Mouse (Mus musculus) kidney, adult 18-20 months (tissue): Measurements from ENCODE around the gene Msi2.
A peak's percentile ranks its signal among the peaks of the same experiment; 100 is the strongest.

ENCODE experiments used
- DNase-seq: peaks from one replicate; pipeline ENCODE4 v3.0.0; 2021

Msi2 gene

DNA sequence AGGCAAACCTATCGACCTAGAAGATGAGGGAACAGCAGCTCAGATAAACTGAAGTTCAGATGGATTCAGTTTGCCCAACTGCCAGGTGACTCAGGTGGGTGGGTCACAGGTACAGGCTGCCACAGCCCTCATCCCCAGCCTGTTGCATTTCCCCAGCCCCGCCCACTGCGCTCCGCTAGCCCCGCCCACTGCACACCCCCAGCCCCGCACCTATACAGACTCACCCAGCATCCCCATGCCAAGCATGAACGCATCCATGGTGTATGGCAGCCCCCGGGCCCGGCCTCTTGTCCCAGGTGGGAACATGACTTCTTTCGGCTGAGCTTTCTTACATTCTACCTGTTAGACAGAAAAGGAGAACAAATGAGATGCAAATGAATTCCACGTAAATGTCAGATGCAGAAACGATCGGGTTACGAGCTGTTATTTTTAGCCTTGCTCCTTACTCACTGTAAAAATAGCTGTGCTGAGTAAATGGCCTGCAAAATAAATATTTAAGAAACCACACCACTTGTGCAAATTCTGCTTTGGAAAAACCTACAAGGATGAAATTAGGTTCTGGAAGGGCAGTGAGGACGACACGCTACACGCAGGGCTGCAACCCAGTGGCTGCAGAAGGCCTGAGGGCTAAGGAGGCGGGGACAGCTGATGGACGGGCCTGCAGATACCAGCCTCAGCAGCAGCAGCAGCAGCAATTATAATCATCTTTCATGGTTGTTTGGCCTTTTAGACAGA is 323.8 kb downstream of the Msi2 start:
- peak; percentile 11 for DNase-seq

GRCm38 (mm10) chr11:88392715-88393114 is 325.6 kb downstream of the Msi2 start:
- no peak for DNase-seq

DNA sequence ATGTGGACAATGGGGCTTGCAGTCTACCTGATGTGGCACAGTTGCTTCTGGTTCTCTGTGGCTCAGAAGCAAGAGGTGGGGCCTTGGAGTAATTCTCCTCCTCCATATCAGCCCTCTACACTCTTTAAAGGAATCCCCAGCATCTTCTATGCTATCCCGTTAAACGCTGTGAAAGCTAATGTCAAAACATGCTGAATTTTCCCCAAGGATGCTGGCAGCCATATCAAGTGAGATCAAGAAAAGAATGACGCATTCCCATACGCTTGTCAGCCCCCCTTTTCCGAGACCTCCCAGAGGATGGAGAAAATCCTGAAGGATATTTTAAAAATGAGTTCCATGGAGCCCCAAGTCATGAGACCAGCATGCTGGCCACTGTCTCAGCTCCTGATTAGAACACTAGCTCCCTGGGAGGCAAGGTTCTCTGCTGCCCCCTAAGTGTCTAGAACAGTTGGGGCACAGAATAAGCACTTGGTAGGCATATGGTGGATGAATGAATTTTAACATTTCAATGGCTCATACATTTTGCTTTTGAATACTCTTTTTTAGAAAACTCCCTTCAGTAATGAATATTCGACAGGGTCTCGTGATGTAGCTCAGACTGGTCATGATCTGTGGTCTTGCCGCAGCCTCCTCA is 327.0 kb downstream of the Msi2 start:
- no peak for DNase-seq

DNA sequence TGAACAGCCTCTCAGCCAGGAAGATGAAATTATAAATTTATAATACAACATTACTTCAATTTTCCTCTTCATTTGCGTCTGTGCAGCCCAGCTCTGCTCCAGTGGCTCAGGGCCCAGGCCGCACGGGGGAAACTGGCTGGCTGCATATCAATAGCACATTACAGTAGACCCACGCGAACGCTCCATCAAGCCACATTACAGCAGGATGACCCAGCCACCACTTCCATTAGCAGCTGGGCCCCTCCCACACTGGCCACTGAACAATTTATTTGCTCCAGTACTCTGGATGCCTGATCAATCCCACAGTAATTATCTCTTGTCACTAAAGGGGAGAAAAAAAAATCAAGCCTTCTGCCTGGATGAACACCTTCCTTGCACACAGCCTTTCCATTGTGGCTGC is 328.8 kb downstream of the Msi2 start:
- no peak for DNase-seq

DNA sequence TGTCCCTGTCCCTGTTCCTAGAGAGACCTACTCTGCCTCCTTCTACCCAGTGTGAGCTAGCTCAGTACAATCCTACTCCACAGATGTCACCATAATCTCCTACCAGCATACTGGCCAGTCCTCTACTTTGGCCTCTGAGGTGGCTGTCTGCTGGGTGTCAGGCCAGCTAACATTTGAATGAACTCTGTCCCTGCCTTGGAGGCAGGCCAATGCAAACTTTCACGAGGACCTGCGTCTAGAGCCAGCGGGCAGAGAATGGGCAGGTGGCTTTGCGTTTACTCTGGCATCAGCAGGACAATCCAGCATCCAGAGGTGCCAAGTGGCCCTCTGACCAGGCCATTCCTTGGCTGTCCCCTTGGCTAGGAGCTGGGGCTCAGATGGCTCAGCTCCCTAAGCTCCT is 331.4 kb downstream of the Msi2 start:
- DNase-seq = peak; percentile 70

DNA sequence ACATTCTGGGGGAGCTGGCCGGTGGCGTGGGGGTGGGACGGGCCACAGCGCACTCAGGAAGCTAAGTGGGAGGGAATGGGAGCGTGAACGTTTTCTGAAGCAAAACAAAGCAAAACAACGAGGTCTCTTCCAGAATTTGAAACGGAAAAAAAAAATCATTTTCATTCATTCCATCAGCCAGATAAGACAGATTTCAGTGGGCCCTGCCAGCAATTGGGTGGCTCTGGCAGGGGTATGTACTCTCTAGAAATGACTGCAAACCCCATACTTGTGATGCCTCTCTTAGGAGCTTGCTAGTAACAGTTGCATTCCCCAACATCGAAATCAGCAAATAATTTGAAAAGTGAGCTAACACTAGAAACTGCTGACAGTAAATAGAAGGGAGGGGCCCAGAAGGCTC is 335.9 kb downstream of the Msi2 start:
- no peak for DNase-seq

GRCm38 (mm10) chr11:88381145-88381909 is 337.0 kb downstream of the Msi2 start:
- DNase-seq = no peak

DNA sequence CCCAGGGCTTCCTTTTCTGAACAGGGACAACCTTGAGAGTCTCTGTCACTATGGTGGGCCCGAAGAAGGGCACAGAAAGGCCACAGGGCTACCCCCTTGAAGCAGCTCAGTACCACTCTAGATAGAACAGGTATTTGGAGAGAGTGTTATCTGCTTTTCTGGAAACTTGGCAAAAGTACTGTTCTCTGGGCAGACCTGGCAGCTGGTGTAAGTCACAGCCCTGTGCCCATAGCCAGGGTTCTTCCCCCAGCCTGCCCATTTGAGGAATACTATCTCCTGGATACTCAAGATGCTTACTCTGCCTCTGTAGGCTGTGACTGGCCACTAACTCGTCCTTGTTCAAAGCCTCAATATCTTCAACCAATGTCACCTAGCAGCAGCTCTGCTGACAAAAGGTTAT is 338.7 kb downstream of the Msi2 start:
- no peak for DNase-seq

- DNase-seq = no peak
These were observed 339.5 kb downstream of the Msi2 start for GRCm38 (mm10) chr11:88378686-88379339.

DNA sequence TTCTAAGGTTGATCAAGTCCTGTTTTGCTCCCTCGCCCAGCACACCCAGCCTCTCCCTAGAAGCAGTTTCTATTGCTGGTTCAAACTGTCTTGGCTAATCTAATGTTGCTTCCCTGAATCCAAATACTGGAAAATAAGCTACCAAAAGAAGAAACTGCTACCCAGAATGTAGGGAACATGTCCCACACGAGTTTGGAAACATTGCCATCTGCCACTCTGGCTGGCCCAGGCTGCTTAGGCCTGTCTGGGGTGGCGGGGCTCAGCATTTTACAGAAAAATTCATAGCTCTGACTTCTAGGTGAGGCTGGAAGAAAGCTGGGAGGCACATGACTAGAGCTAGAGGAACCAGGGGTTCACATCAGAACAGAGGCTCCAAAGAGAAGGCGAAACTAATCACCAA is 345.7 kb downstream of the Msi2 start:
- no peak for DNase-seq

DNA sequence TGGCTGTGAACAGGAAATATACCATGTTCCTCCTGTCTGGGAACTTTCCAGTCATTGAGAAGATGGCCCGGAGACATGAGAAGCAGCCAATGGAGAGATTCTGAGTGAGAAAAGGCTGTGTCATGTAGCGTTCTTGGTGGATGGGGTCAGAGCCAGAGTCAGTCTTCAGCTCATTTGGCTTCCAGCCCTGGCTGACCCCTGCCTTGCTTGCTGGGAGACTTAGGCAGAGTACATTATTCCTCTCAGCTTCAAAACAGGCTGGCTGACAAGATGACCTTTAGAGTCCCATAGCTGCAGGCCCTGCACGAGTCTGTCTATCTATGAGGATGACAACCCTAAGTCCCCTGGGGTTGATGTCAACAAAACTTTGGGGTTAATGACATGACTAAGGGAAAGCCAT is 348.4 kb downstream of the Msi2 start:
- no peak for DNase-seq

- no peak for DNase-seq
These were observed 350.8 kb downstream of the Msi2 start for GRCm38 (mm10) chr11:88367501-88367900.

DNA sequence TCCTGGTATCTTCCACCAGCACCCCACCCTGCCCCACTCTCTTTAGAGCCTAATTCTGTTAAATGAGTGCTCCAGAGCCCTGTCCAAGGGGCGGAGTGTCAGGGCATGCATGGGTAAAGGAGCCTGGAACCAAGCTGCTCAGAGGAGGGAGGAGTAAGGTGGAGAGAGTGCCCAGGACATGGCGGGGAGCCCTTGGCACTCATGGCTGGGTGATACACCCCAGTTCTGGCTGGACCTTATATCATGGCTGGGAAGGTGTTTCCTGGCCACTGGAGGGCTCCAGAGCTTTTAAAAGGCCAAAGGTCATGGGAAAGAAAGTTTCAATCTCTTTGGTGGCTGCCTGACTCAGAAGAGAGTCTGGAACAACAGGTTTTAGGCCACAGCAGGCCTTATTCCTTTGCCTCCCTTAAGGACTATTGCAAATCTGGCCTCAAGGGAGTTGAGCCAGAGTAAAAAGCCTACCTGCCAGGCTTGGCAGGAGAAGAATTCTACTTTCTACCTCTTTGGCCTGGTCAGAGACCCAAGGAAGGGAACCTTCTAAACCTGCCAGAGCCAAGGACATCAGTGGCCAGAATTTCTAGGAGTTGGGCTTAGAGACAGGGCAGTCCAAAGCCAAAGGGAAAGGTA is 352.3 kb downstream of the Msi2 start:
- no peak for DNase-seq

DNA sequence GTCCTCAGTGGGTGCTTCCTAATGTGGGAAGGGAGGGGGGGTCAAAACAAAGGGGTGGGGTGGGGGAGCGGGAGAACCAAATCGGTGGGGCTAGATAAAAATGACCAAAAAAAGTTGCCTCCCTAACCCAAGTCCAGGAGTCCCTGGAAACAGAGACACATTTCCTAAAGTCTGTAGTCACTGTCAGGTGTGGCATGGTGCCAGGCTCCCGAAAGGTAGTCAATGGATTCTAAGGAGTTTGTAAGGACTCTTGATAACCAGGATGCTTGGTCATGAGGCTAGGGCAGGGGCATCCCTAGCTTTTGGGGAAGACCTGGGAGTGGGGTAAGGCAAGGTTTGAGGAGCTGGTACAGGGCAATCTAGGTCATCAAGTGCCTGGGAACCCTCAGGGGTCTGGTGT is 354.1 kb downstream of the Msi2 start:
- DNase-seq = no peak

DNA sequence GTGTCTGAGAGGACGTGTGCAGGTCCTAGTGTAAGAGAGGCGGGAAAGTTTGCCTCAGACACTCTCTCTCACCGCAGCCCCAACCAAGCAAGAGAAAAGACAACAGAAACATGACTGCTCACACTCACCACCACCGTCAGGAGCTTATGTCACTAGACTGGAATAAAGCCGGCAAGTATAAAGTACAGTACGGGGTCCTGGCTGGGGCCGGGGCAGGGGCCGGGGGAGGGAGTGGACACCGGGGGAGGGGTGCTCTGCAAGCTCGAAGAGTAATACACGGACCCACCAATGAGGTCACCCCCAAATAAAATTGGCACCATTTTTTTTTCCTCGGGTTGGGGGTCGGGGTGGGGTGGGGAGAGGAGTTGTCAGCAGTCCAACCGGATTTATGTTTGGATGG is 354.8 kb downstream of the Msi2 start:
- DNase-seq = no peak

- DNase-seq = no peak
These were observed 358.6 kb downstream of the Msi2 start for GRCm38 (mm10) chr11:88359736-88360135.

- no peak for DNase-seq
These were observed 361.0 kb downstream of the Msi2 start for GRCm38 (mm10) chr11:88357325-88357724.

DNA sequence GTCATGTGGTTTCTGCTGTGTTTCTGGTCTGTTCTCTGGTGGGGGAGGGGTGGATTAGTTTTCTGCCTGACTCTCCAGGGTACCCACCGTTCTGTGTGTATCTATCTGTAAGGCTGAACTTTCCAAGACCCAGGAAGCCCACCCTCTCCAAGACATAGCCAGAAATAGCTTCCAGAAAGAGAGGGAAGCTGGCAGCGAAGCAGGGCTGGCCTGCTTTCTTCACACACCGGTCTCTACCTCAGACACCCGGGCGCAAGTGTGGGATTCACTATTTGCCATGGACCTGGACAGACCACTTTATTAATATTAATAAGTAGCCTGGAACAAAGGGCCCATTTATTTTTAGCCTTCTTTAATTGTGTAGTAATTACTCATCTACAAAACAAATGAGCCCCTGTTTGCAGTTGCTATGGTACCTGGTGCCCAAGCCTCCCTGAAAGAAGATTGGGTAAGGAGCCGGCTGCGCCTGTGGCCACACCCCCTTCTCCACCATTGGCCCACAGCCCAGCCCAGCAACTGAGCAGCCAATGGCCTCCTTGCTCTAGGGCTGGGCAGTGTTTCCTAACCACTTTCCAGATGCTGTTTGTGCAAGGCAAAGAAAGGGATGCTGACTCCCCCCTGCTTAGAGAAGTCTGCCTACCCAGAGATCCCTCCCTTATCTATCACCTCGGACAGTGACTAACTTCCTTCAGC is 361.6 kb downstream of the Msi2 start:
- no peak for DNase-seq

DNA sequence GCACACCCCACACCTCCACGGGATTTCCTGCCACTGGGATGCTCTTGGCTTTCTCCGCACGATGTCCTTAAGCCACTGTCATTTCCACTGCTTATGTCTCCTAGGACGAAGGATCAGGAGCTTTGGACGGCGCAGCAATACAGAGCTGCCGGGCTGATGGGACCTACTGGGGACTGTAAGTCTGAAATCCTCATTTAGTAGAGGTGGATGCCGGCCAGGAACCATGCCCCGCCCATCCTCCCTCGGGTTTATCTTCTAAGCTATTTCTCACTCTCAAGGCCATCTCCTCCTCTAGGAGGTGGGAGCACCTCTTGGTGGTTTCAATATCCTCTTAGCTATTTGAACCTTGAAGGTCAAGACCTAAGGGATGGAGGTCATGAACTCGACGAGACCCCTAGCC is 362.3 kb downstream of the Msi2 start:
- no peak for DNase-seq

DNA sequence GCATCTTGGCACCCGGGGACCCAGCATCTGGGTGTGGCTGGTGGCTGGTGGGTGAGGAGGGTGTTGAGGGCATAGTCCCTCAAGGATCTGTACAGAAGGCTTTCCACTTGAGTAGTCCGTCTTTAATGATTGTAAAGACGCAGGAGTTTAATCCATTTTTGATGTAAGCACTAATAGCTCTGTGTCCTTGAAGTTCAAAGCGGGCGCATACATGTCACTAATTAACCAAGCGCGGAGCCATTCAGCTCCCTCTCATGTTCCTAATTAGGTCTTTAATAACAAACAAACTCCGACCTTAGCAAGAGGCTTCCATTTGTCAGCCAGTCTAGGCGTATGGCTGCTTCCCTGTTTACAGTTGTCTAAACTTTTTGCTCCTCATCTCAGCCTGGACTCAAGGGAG is 363.5 kb downstream of the Msi2 start:
- peak; percentile 20 for DNase-seq

GRCm38 (mm10) chr11:88351722-88352473 is 366.4 kb downstream of the Msi2 start:
- no peak for DNase-seq

DNA sequence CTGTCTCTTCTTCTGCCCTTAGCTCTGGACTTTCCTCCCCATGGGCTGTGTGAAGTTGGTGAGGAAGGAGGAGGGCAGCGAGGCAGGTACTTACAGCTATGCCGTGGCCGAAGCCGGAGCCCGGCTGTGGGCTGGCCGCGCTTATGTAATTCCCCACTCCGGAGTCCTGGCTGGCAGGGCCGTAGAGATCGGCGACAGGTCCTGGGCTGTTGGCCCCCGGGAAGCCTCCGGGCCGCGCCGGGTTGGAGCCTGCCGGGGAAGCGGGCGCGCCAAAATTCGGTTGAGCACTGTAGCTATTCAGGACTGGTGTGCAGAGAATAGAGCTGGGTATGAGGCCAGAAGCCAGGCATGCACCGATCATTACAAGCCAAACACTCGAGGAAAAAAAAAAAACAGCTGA is 369.6 kb downstream of the Msi2 start:
- DNase-seq = no peak
